Mouse (Mus musculus): Measurements from ENCODE around the gene Ssrp1. TPM values are rescaled to one million over a fixed set of nuclear protein-coding genes. Genes with fewer than 3 reads are reported as not detected.

The Ssrp1 gene
- polyA plus RNA-seq, 1 experiment from 2014 or later = 162 TPM

DNA sequence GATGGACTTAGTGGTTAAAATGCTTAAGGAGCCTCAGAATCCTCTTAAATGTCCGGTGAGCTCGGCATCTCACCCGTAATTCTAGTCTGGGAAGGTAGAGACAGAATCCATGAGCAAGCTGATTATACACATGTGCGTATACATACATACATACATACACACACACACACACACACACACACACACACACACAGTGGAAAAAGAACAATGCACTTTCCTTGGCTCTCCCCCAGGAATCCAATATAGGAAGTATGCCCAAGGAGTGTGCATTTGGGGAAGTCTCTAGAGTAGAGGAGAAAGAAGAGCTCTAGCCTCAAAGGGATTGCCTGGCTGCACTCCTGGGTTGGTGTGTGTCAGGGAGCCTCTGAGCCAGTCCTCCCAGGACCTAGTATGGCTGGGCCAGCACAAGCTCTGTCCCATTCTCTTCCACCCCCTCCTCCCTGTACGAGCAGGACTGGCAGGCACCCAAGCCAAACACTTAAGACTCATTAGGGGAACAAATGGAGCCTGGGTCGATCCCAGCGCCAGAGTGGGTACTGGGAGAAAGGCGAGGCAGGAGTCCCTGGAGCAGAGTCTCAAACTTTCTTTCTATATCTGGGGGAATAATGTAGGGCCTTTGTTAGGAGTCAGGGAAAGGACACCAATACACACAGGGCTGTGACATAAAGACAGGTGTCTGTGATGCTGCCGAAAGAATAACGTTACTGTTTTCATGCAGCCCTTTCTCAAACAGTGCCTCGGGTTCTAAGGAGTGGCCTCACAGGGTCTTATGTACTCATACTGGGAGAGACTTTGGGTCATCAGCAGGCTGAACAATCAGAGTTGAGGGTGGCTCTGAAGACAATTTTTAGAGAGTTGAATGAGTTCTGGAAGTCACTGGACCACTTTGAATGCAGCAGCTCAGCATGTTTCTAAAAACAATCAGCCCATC lies 51.9 kb downstream of the Ssrp1 start:
- peak; percentile 79 for ATAC-seq
- 47% methylated on average over 11 of the region's 11 CpGs for WGBS
- Histone ChIP-seq H3K27me3 (ENCODE audit: control insufficient read depth, insufficient read depth, low read depth, low read length) (no peaks in the 10 kb centered on the region), H3K4me2 (ENCODE audit: low read length) (no peak overlapping the region), H3K9ac (ENCODE audit: low read depth, low read length) (no peak overlapping the region), H3K4me3 (ENCODE audit: low read depth, low read length) (no peak overlapping the region), H3K4me1 (ENCODE audit: control insufficient read depth, insufficient read depth, low read length) (no peaks in the 10 kb centered on the region), H3K36me3 (ENCODE audit: control insufficient read depth, insufficient read depth, low read length) (peaks cover 2% of the 10 kb centered on the region; the same call in 1 of the 2 replicates), H3K27ac (ENCODE audit: low read length) (no peak overlapping the region), H3K9me3 (replicated peaks; ENCODE audit: control insufficient read depth, low read length, poor library complexity, severe bottlenecking) (no peaks in the 10 kb centered on the region)

DNA sequence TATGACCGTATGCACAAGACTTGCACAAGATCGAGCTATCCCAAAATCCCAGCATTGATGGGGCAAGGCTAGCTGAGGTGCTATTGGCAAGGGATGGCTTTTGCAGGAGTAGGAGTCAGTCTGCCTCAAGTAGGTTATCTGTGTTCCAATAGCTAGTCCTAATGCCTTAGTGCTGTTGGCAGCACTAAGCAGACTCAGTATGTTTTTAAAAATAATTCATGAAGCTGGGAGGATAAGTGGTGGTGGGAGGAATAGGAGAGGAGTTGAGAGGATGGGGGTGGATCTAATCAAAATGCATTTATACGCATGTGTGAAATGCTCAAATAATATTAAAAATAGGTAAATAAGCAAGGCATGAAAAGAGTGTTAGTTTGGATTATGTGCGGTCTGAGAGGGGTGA lies 54.3 kb downstream of the Ssrp1 start:
- Histone ChIP-seq H3K27me3 (ENCODE audit: control insufficient read depth, insufficient read depth, low read depth, low read length) (no peaks in the 10 kb centered on the region), H3K4me1 (ENCODE audit: control insufficient read depth, insufficient read depth, low read length) (no peaks in the 10 kb centered on the region), H3K9me3 (replicated peaks; ENCODE audit: control insufficient read depth, low read length, poor library complexity, severe bottlenecking) (no peaks in the 10 kb centered on the region), H3K36me3 (ENCODE audit: control insufficient read depth, insufficient read depth, low read length) (no peaks in the 10 kb centered on the region), H3K4me3 (ENCODE audit: low read depth, low read length) (no peak overlapping the region), H3K4me2 (ENCODE audit: low read length) (no peak overlapping the region), H3K9ac (ENCODE audit: low read depth, low read length) (no peak overlapping the region), H3K27ac (ENCODE audit: low read length) (no peak overlapping the region)
- ATAC-seq = no peak
- WGBS = 95% methylated on average over 4 of the region's 4 CpGs

- H3K36me3 ChIP-seq (ENCODE audit: control insufficient read depth, insufficient read depth, low read length) = no peaks in the 10 kb centered on the region
- no peak overlapping the region for H3K4me2 ChIP-seq (ENCODE audit: low read length)
- H3K27me3 ChIP-seq (ENCODE audit: control insufficient read depth, insufficient read depth, low read depth, low read length) = no peaks in the 10 kb centered on the region
- H3K9ac ChIP-seq (ENCODE audit: low read depth, low read length) = no peak overlapping the region
- no peaks in the 10 kb centered on the region for H3K4me1 ChIP-seq (ENCODE audit: control insufficient read depth, insufficient read depth, low read length)
- WGBS = 81% methylated on average over 1 of the region's 1 CpGs
- no peak for ATAC-seq
- no peak overlapping the region for H3K27ac ChIP-seq (ENCODE audit: low read length)
- no peaks in the 10 kb centered on the region for H3K9me3 ChIP-seq (replicated peaks; ENCODE audit: control insufficient read depth, low read length, poor library complexity, severe bottlenecking)
- H3K4me3 ChIP-seq (ENCODE audit: low read depth, low read length) = no peak overlapping the region
These were observed 56.3 kb downstream of the Ssrp1 start for GRCm38 (mm10) chr2:85093376-85093775.

- Histone ChIP-seq H3K27me3 (ENCODE audit: control insufficient read depth, insufficient read depth, low read depth, low read length) (no peaks in the 10 kb centered on the region), H3K4me1 (ENCODE audit: control insufficient read depth, insufficient read depth, low read length) (no peaks in the 10 kb centered on the region), H3K4me2 (ENCODE audit: low read length) (no peak overlapping the region), H3K9ac (ENCODE audit: low read depth, low read length) (no peak overlapping the region), H3K4me3 (ENCODE audit: low read depth, low read length) (no peak overlapping the region), H3K36me3 (ENCODE audit: control insufficient read depth, insufficient read depth, low read length) (no peaks in the 10 kb centered on the region), H3K9me3 (replicated peaks; ENCODE audit: control insufficient read depth, low read length, poor library complexity, severe bottlenecking) (no peaks in the 10 kb centered on the region; the same call in 1 of the 2 replicates), H3K27ac (ENCODE audit: low read length) (0 out of 2 replicates have a peak overlapping the region, but pooled peaks have one; percentile 19)
- no peak for ATAC-seq
- WGBS = 43% methylated on average over 5 of the region's 5 CpGs
These were observed 58.9 kb downstream of the Ssrp1 start for GRCm38 (mm10) chr2:85095906-85096305.

Other genes with a start within 250 kb of the Ssrp1 start
- 22.9 and 23.4 TPM in 2 replicates for gene Ube2l6, start 238.4 kb upstream of the Ssrp1 start, polyA plus RNA-seq (2015; fragmentation: Nextera tagmentation; extraction: Ambion mirVana)
- gene Smtnl1, start 214.6 kb upstream of the Ssrp1 start, polyA plus RNA-seq (2015; fragmentation: Nextera tagmentation; extraction: Ambion mirVana) = not detected in 2 replicates
- 69.8 and 75.2 TPM in 2 replicates for gene Timm10, start 210.2 kb upstream of the Ssrp1 start, polyA plus RNA-seq (2015; fragmentation: Nextera tagmentation; extraction: Ambion mirVana)
- 0.73 and 0.91 TPM in 2 replicates for gene Slc43a1, start 198.4 kb upstream of the Ssrp1 start, polyA plus RNA-seq (2015; fragmentation: Nextera tagmentation; extraction: Ambion mirVana)
- 3.9 TPM in 2 replicates for gene Rtn4rl2, start 150.5 kb upstream of the Ssrp1 start, polyA plus RNA-seq (2015; fragmentation: Nextera tagmentation; extraction: Ambion mirVana)
- 2.8 and 3.1 TPM in 2 replicates for gene Slc43a3, start 100.7 kb upstream of the Ssrp1 start, polyA plus RNA-seq (2015; fragmentation: Nextera tagmentation; extraction: Ambion mirVana)
- not detected in 2 replicates for gene Prg2, start 56.8 kb upstream of the Ssrp1 start, polyA plus RNA-seq (2015; fragmentation: Nextera tagmentation; extraction: Ambion mirVana)
- gene Prg3, start 49.0 kb upstream of the Ssrp1 start, polyA plus RNA-seq (2015; fragmentation: Nextera tagmentation; extraction: Ambion mirVana) = not detected in 2 replicates
- 1.4 and 2.1 TPM in 2 replicates for gene P2rx3, start 228 bp downstream of the Ssrp1 start, polyA plus RNA-seq (2015; fragmentation: Nextera tagmentation; extraction: Ambion mirVana)
- 23.0 and 27.4 TPM in 2 replicates for gene Tnks1bp1, start 10.8 kb downstream of the Ssrp1 start, polyA plus RNA-seq (2015; fragmentation: Nextera tagmentation; extraction: Ambion mirVana)
- 24.8 and 26.3 TPM in 2 replicates for gene Aplnr, start 99.0 kb downstream of the Ssrp1 start, polyA plus RNA-seq (2015; fragmentation: Nextera tagmentation; extraction: Ambion mirVana)
- 15.2 and 15.8 TPM in 2 replicates for gene Lrrc55, start 160.0 kb downstream of the Ssrp1 start, polyA plus RNA-seq (2015; fragmentation: Nextera tagmentation; extraction: Ambion mirVana)